Mouse (Mus musculus): Measurements from ENCODE around the gene Lhx6. TPM values are rescaled to one million over a fixed set of nuclear protein-coding genes. Genes with fewer than 3 reads are reported as not detected.

Gene Lhx6
- polyA plus RNA-seq (2017; shearing (Covaris generic)), result not detected

DNA sequence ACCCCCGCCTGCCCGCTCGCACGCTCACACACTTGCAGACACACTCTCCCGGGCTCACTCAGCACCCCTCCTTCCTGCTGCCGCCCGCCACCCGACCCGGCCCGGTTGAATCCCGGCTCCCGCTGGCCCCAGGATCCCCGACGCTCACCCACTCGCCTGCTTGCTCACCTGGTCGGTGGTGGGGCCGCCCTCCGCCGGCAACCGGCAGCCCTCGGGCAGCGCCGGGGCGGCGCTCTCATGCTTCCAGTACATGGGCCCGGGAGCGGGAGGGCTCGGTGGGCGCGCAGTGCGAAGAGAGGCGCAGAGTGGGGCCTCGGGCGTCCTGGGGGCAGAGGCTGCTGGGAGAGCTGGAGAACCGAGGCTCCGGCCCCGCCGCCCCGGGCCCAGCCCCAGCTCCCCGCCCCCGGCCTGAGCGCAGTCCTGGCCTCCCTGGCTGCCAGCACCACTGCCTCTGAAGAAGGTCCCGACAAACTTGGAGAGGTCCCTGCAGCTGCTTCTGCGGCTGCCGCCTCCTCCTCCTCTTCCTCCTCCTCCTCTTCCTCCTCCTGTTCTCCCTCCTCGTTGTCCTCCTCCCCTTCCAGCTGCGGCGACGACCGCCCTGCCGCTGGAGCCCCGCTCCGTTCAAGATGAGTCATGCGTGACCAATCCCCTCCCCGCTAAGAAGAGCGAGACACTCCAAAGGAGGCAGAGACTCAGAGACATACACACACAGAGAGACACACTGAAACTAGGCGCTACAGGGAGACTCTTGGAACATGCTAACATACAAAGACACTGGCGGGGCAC lies at the start of gene Lhx6:
Gene Lhx6 (minus strand): TSS at position 453 of the 786 bp plus-strand sequence.

DNA sequence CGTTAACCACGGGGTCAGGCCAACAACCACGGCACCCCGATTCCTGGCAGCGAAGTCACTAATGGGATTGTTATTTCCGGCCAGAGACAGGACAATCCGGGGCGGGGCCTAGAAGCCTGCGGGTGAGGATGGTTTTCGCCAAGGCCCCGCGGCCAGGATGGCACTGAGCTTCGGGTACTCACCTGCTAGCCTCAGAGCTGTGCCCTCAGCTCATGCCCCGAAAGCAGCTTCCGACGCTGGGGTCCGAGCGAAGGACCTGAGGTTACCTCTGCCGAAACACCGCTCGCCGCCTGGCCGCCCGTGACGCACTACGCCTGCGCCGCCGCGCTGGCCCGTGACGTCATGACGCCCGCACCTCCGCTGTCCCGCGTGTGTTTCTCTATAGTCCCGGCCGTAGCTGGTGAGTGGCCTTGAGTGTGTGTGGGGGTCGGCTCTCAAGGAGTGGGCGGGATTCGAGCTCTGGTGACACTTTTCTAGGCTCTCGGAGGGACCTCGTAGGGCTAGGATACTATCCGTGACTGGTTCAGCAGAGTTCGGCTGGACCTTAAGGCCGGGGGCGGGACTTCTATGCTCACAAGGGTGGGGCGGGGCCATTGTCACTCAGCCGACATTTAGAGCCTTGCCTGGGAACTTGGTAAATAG lies 31.2 kb upstream of the Lhx6 start, which contains the start of the genes Mrrf and Rbm18:
Gene Mrrf (plus strand): TSS at position 90 of the 642 bp plus-strand sequence.
Gene Rbm18 (minus strand): TSS at position 474 of the 642 bp plus-strand sequence.

DNA sequence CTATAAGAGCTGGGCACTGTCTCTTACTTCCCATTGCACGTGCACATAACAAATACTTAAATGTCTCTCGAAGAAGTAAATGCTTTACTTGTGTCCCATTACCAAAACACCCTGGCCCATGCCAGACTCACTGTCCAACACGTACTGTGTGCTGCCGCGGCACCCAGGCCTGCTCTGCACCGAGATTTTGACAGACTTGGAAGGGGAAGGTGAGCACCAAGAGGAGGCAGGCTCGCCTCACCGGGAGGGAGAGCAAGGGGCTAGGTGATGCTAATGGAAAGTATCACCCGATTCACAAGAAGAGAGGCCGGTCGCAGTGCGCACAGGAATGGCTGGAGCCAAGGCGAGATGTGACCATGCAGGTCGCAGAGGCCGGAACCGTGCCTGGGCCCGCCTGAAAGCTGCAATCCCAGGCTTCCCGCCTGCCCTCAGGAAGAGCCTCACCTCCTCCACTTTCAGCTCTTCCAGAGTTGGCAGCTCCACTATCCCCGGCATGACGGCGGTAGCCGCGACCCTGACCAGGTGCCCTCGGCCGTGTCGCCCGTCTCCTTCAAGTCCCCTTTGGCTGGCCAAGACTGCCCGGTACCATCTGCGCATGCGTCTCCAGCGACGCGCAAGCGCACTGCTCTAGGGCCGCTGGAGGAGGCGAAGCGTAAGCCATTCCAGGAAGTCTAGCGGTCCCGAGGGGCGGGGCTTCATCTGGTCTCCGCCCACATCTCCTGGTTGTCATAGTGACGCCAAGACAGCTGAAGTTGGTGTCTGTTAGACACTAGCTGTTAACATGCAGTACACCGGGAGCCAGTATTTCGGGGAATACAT lies 56.3 kb downstream of the Lhx6 start, which contains the start of the genes Ndufa8 and Morn5:
Gene Ndufa8 (minus strand): TSS at position 659 of the 819 bp plus-strand sequence.
Gene Morn5 (plus strand): TSS at position 711 of the 819 bp plus-strand sequence.

Other genes starting within 250 kb of the Lhx6 start
- 1 to 10 TPM in 1 of 2 experiments, under 1 TPM in 1; 0.72 to 2.3 TPM for gene Ttll11, start 125.5 kb downstream of the Lhx6 start, polyA plus RNA-seq (2017; shearing (Covaris generic))
- 100 to 1,000 TPM; 126 to 132 TPM for gene Ndufa8, start 56.0 kb downstream of the Lhx6 start, polyA plus RNA-seq (2017; shearing (Covaris generic))
- gene Morn5, start 56.0 kb downstream of the Lhx6 start, polyA plus RNA-seq (2017; shearing (Covaris generic)), result under 1 TPM in 1 of 2 experiments, not detected in 1; 0.23 TPM
- gene Mrrf, start 31.0 kb upstream of the Lhx6 start, polyA plus RNA-seq (2017; shearing (Covaris generic)), result 10 to 100 TPM; 11.3 to 16.3 TPM
- 10 to 100 TPM; 55.4 to 62.0 TPM for gene Rbm18, start 31.4 kb upstream of the Lhx6 start, polyA plus RNA-seq (2017; shearing (Covaris generic))
- 1 to 10 TPM; 2.7 to 2.8 TPM for gene Ptgs1, start 125.0 kb upstream of the Lhx6 start, polyA plus RNA-seq (2017; shearing (Covaris generic))